Mouse (Mus musculus): Measurements from ENCODE around the gene AL607142.1. TPM values are rescaled to one million over a fixed set of nuclear protein-coding genes. Genes with fewer than 3 reads are reported as not detected.

AL607142.1 gene
- polyA plus RNA-seq, 1 experiment from 2014 or later = not detected

- TF ChIP-seq CTCF (IDR thresholded peaks at IDR 0.05; ENCODE audit: low read depth) (no peak), EP300 (optimal IDR thresholded peaks at IDR 0.05) (no peak)
- Histone ChIP-seq H3K36me3 (ENCODE audit: control insufficient read depth, insufficient read depth, low read length) (no peaks in the 10 kb centered on the region), H3K4me2 (replicated peaks; ENCODE audit: low read depth) (no peak overlapping the region), H3K27me3 (ENCODE audit: control insufficient read depth, insufficient read depth, low read length) (no peaks in the 10 kb centered on the region), H3K9ac (ENCODE audit: low read length) (no peak overlapping the region), H3K27ac (replicated peaks) (no peak overlapping the region), H3K4me1 (replicated peaks; ENCODE audit: control insufficient read depth, insufficient read depth) (0 out of 2 replicates have a peak, but pooled peaks cover 4% of the 10 kb centered on the region), H3K9me3 (ENCODE audit: control insufficient read depth, low read length) (no peaks in the 10 kb centered on the region), H3K4me3 (ENCODE audit: low read depth, low read length) (no peak overlapping the region)
- ATAC-seq (ENCODE audit: low FRiP score, low TSS enrichment) (no peak), DNase-seq (ENCODE audit: low spot score) (no peak)
- 71% methylated on average over 1 of the region's 1 CpGs for WGBS
Measured at GRCm38 (mm10) chr4:120029937-120030336, 34.9 kb upstream of the AL607142.1 start.

- H3K4me1 ChIP-seq (replicated peaks; ENCODE audit: control insufficient read depth, insufficient read depth) = 0 out of 2 replicates have a peak, but pooled peaks cover 4% of the 10 kb centered on the region
- DNase-seq (ENCODE audit: low spot score) (peak; percentile 40), ATAC-seq (ENCODE audit: low FRiP score, low TSS enrichment) (peak; percentile 78)
- H3K9ac ChIP-seq (ENCODE audit: low read length) = peak overlapping the region; percentile 45
- 0% methylated on average over 33 of the region's 70 CpGs for WGBS
- TF ChIP-seq CTCF (IDR thresholded peaks at IDR 0.05; ENCODE audit: low read depth) = no peak
- no peak for TF ChIP-seq EP300 (optimal IDR thresholded peaks at IDR 0.05)
- no peaks in the 10 kb centered on the region for H3K27me3 ChIP-seq (ENCODE audit: control insufficient read depth, insufficient read depth, low read length)
- H3K9me3 ChIP-seq (ENCODE audit: control insufficient read depth, low read length) = no peaks in the 10 kb centered on the region
- H3K36me3 ChIP-seq (ENCODE audit: control insufficient read depth, insufficient read depth, low read length) = no peaks in the 10 kb centered on the region
- H3K4me2 ChIP-seq (replicated peaks; ENCODE audit: low read depth) = peak overlapping the region; percentile 96
- H3K4me3 ChIP-seq (ENCODE audit: low read depth, low read length) = peak overlapping the region; percentile 58
- H3K27ac ChIP-seq (replicated peaks) = peak overlapping the region; percentile 45; the same call in 1 of the 2 replicates
Measured at GRCm38 (mm10) chr4:120032320-120032983, 32.3 kb upstream of the AL607142.1 start.

- Histone ChIP-seq H3K9ac (ENCODE audit: low read length) (peak overlapping the region; percentile 45), H3K4me2 (replicated peaks; ENCODE audit: low read depth) (peak overlapping the region; percentile 96), H3K36me3 (ENCODE audit: control insufficient read depth, insufficient read depth, low read length) (no peaks in the 10 kb centered on the region), H3K4me3 (ENCODE audit: low read depth, low read length) (peak overlapping the region; percentile 58), H3K4me1 (replicated peaks; ENCODE audit: control insufficient read depth, insufficient read depth) (0 out of 2 replicates have a peak, but pooled peaks cover 4% of the 10 kb centered on the region), H3K9me3 (ENCODE audit: control insufficient read depth, low read length) (no peaks in the 10 kb centered on the region), H3K27me3 (ENCODE audit: control insufficient read depth, insufficient read depth, low read length) (no peaks in the 10 kb centered on the region), H3K27ac (replicated peaks) (no peak overlapping the region)
- ATAC-seq (ENCODE audit: low FRiP score, low TSS enrichment) (peak; percentile 34; the same call in 1 of the 2 replicates), DNase-seq (ENCODE audit: low spot score) (no peak)
- TF ChIP-seq EP300 (optimal IDR thresholded peaks at IDR 0.05) = no peak
- no peak for TF ChIP-seq CTCF (IDR thresholded peaks at IDR 0.05; ENCODE audit: low read depth)
- WGBS = under 1% methylated on average over 28 of the region's 38 CpGs
Measured at GRCm38 (mm10) chr4:120032984-120033355, 31.8 kb upstream of the AL607142.1 start.

- H3K4me2 ChIP-seq (replicated peaks; ENCODE audit: low read depth) = no peak overlapping the region
- no peak for ATAC-seq (ENCODE audit: low FRiP score, low TSS enrichment)
- 79% methylated on average over 4 of the region's 4 CpGs for WGBS
- 0 out of 2 replicates have a peak, but pooled peaks cover 4% of the 10 kb centered on the region for H3K4me1 ChIP-seq (replicated peaks; ENCODE audit: control insufficient read depth, insufficient read depth)
- H3K27me3 ChIP-seq (ENCODE audit: control insufficient read depth, insufficient read depth, low read length) = no peaks in the 10 kb centered on the region
- H3K9me3 ChIP-seq (ENCODE audit: control insufficient read depth, low read length) = no peaks in the 10 kb centered on the region
- H3K4me3 ChIP-seq (ENCODE audit: low read depth, low read length) = no peak overlapping the region
- TF ChIP-seq CTCF (IDR thresholded peaks at IDR 0.05; ENCODE audit: low read depth) = no peak
- no peak for TF ChIP-seq EP300 (optimal IDR thresholded peaks at IDR 0.05)
- no peaks in the 10 kb centered on the region for H3K36me3 ChIP-seq (ENCODE audit: control insufficient read depth, insufficient read depth, low read length)
- DNase-seq (ENCODE audit: low spot score) = no peak
- no peak overlapping the region for H3K27ac ChIP-seq (replicated peaks)
- H3K9ac ChIP-seq (ENCODE audit: low read length) = no peak overlapping the region
Measured at GRCm38 (mm10) chr4:120036294-120036693, 28.5 kb upstream of the AL607142.1 start.

GRCm38 (mm10) chr4:120037007-120037406 lies 27.8 kb upstream of the AL607142.1 start:
- DNase-seq (ENCODE audit: low spot score) (no peak), ATAC-seq (ENCODE audit: low FRiP score, low TSS enrichment) (peak; percentile 13; the same call in 1 of the 2 replicates)
- Histone ChIP-seq H3K9ac (ENCODE audit: low read length) (no peak overlapping the region), H3K4me3 (ENCODE audit: low read depth, low read length) (no peak overlapping the region), H3K9me3 (ENCODE audit: control insufficient read depth, low read length) (no peaks in the 10 kb centered on the region), H3K27me3 (ENCODE audit: control insufficient read depth, insufficient read depth, low read length) (no peaks in the 10 kb centered on the region), H3K4me2 (replicated peaks; ENCODE audit: low read depth) (no peak overlapping the region), H3K27ac (replicated peaks) (no peak overlapping the region), H3K36me3 (ENCODE audit: control insufficient read depth, insufficient read depth, low read length) (no peaks in the 10 kb centered on the region), H3K4me1 (replicated peaks; ENCODE audit: control insufficient read depth, insufficient read depth) (0 out of 2 replicates have a peak, but pooled peaks cover 4% of the 10 kb centered on the region)
- no peak for TF ChIP-seq EP300 (optimal IDR thresholded peaks at IDR 0.05)
- no peak for TF ChIP-seq CTCF (IDR thresholded peaks at IDR 0.05; ENCODE audit: low read depth)
- whole genome bisulfite sequencing = 25% methylated on average over 7 of the region's 7 CpGs

GRCm38 (mm10) chr4:120041520-120041919 lies 23.3 kb upstream of the AL607142.1 start:
- Histone ChIP-seq H3K9me3 (ENCODE audit: control insufficient read depth, low read length) (no peaks in the 10 kb centered on the region), H3K36me3 (ENCODE audit: control insufficient read depth, insufficient read depth, low read length) (no peaks in the 10 kb centered on the region), H3K4me1 (replicated peaks; ENCODE audit: control insufficient read depth, insufficient read depth) (no peaks in the 10 kb centered on the region), H3K27ac (replicated peaks) (no peak overlapping the region), H3K9ac (ENCODE audit: low read length) (no peak overlapping the region), H3K27me3 (ENCODE audit: control insufficient read depth, insufficient read depth, low read length) (no peaks in the 10 kb centered on the region), H3K4me2 (replicated peaks; ENCODE audit: low read depth) (no peak overlapping the region), H3K4me3 (ENCODE audit: low read depth, low read length) (no peak overlapping the region)
- TF ChIP-seq CTCF (IDR thresholded peaks at IDR 0.05; ENCODE audit: low read depth) (no peak), EP300 (optimal IDR thresholded peaks at IDR 0.05) (no peak)
- 86% methylated on average over 2 of the region's 2 CpGs for WGBS
- DNase-seq (ENCODE audit: low spot score) (no peak), ATAC-seq (ENCODE audit: low FRiP score, low TSS enrichment) (no peak)
